Mouse (Mus musculus): ENCODE measurements around the gene Sinhcaf. TPM values are rescaled to one million over a fixed set of nuclear protein-coding genes. Genes with fewer than 3 reads are reported as not detected.

Sinhcaf gene
- polyA plus RNA-seq, 1 experiment, result 7.8 TPM

- H3K27ac ChIP-seq (ENCODE audit: control insufficient read depth, insufficient read depth, low read length), result no peak overlapping the region
- WGBS, result 81% methylated on average over 4 of the region's 4 CpGs
- H3K36me3 ChIP-seq (ENCODE audit: control insufficient read depth, insufficient read depth, low read length), result no peaks in the 10 kb centered on the region
- no peak for DNase-seq
- H3K4me1 ChIP-seq (replicated peaks; ENCODE audit: control insufficient read depth, insufficient read depth, low read length), result no peaks in the 10 kb centered on the region
- no peak overlapping the region for H3K4me3 ChIP-seq (ENCODE audit: control insufficient read depth, insufficient read depth, low read length)
- H3K27me3 ChIP-seq (ENCODE audit: control insufficient read depth, insufficient read depth, low read length), result no peaks in the 10 kb centered on the region
- TF ChIP-seq CTCF (IDR thresholded peaks at IDR 0.05; ENCODE audit: borderline replicate concordance, control insufficient read depth, extremely low read depth, insufficient read depth, low read length, poor library complexity) (no peak), POLR2A (IDR thresholded peaks at IDR 0.05; ENCODE audit: control insufficient read depth, extremely low read depth, insufficient read depth, low read length, poor library complexity) (no peak)
These were observed 39.7 kb upstream of the Sinhcaf start for GRCm38 (mm10) chr6:148986003-148986402.

GRCm38 (mm10) chr6:148980495-148980894 is 34.2 kb upstream of the Sinhcaf start:
- no peak for DNase-seq
- Histone ChIP-seq H3K27ac (ENCODE audit: control insufficient read depth, insufficient read depth, low read length) (no peak overlapping the region), H3K27me3 (ENCODE audit: control insufficient read depth, insufficient read depth, low read length) (no peaks in the 10 kb centered on the region), H3K4me1 (replicated peaks; ENCODE audit: control insufficient read depth, insufficient read depth, low read length) (no peaks in the 10 kb centered on the region), H3K4me3 (ENCODE audit: control insufficient read depth, insufficient read depth, low read length) (no peak overlapping the region), H3K36me3 (ENCODE audit: control insufficient read depth, insufficient read depth, low read length) (no peaks in the 10 kb centered on the region)
- WGBS, result 57% methylated on average over 3 of the region's 3 CpGs
- no peak for TF ChIP-seq CTCF (IDR thresholded peaks at IDR 0.05; ENCODE audit: borderline replicate concordance, control insufficient read depth, extremely low read depth, insufficient read depth, low read length, poor library complexity)
- TF ChIP-seq POLR2A (IDR thresholded peaks at IDR 0.05; ENCODE audit: control insufficient read depth, extremely low read depth, insufficient read depth, low read length, poor library complexity), result no peak

GRCm38 (mm10) chr6:148975096-148975495 is 28.8 kb upstream of the Sinhcaf start:
- no peak for DNase-seq
- no peaks in the 10 kb centered on the region for H3K36me3 ChIP-seq (ENCODE audit: control insufficient read depth, insufficient read depth, low read length)
- TF ChIP-seq POLR2A (IDR thresholded peaks at IDR 0.05; ENCODE audit: control insufficient read depth, extremely low read depth, insufficient read depth, low read length, poor library complexity) (no peak), CTCF (IDR thresholded peaks at IDR 0.05; ENCODE audit: borderline replicate concordance, control insufficient read depth, extremely low read depth, insufficient read depth, low read length, poor library complexity) (no peak)
- no peaks in the 10 kb centered on the region for H3K27me3 ChIP-seq (ENCODE audit: control insufficient read depth, insufficient read depth, low read length)
- WGBS, result 93% methylated on average over 3 of the region's 3 CpGs
- no peaks in the 10 kb centered on the region for H3K4me1 ChIP-seq (replicated peaks; ENCODE audit: control insufficient read depth, insufficient read depth, low read length)
- H3K27ac ChIP-seq (ENCODE audit: control insufficient read depth, insufficient read depth, low read length), result no peak overlapping the region
- H3K4me3 ChIP-seq (ENCODE audit: control insufficient read depth, insufficient read depth, low read length), result no peak overlapping the region

- no peak overlapping the region for H3K27ac ChIP-seq (ENCODE audit: control insufficient read depth, insufficient read depth, low read length)
- WGBS, result 100% methylated on average over 2 of the region's 2 CpGs
- no peaks in the 10 kb centered on the region for H3K4me1 ChIP-seq (replicated peaks; ENCODE audit: control insufficient read depth, insufficient read depth, low read length)
- H3K4me3 ChIP-seq (ENCODE audit: control insufficient read depth, insufficient read depth, low read length), result no peak overlapping the region
- no peaks in the 10 kb centered on the region for H3K27me3 ChIP-seq (ENCODE audit: control insufficient read depth, insufficient read depth, low read length)
- no peak for DNase-seq
- H3K36me3 ChIP-seq (ENCODE audit: control insufficient read depth, insufficient read depth, low read length), result no peaks in the 10 kb centered on the region
- TF ChIP-seq POLR2A (IDR thresholded peaks at IDR 0.05; ENCODE audit: control insufficient read depth, extremely low read depth, insufficient read depth, low read length, poor library complexity), result no peak
- TF ChIP-seq CTCF (IDR thresholded peaks at IDR 0.05; ENCODE audit: borderline replicate concordance, control insufficient read depth, extremely low read depth, insufficient read depth, low read length, poor library complexity), result no peak
These were observed 26.6 kb upstream of the Sinhcaf start for GRCm38 (mm10) chr6:148972891-148973290.

GRCm38 (mm10) chr6:148972059-148972848 is 26.0 kb upstream of the Sinhcaf start:
- Histone ChIP-seq H3K27ac (ENCODE audit: control insufficient read depth, insufficient read depth, low read length) (no peak overlapping the region), H3K36me3 (ENCODE audit: control insufficient read depth, insufficient read depth, low read length) (no peaks in the 10 kb centered on the region), H3K4me1 (replicated peaks; ENCODE audit: control insufficient read depth, insufficient read depth, low read length) (no peaks in the 10 kb centered on the region), H3K27me3 (ENCODE audit: control insufficient read depth, insufficient read depth, low read length) (no peaks in the 10 kb centered on the region), H3K4me3 (ENCODE audit: control insufficient read depth, insufficient read depth, low read length) (no peak overlapping the region)
- no peak for DNase-seq
- 86% methylated on average over 9 of the region's 9 CpGs for WGBS
- TF ChIP-seq POLR2A (IDR thresholded peaks at IDR 0.05; ENCODE audit: control insufficient read depth, extremely low read depth, insufficient read depth, low read length, poor library complexity) (no peak), CTCF (IDR thresholded peaks at IDR 0.05; ENCODE audit: borderline replicate concordance, control insufficient read depth, extremely low read depth, insufficient read depth, low read length, poor library complexity) (no peak)

GRCm38 (mm10) chr6:148971385-148971940 is 25.2 kb upstream of the Sinhcaf start:
- no peak for TF ChIP-seq POLR2A (IDR thresholded peaks at IDR 0.05; ENCODE audit: control insufficient read depth, extremely low read depth, insufficient read depth, low read length, poor library complexity)
- no peak for TF ChIP-seq CTCF (IDR thresholded peaks at IDR 0.05; ENCODE audit: borderline replicate concordance, control insufficient read depth, extremely low read depth, insufficient read depth, low read length, poor library complexity)
- no peak for DNase-seq
- Histone ChIP-seq H3K36me3 (ENCODE audit: control insufficient read depth, insufficient read depth, low read length) (no peaks in the 10 kb centered on the region), H3K27ac (ENCODE audit: control insufficient read depth, insufficient read depth, low read length) (no peak overlapping the region), H3K27me3 (ENCODE audit: control insufficient read depth, insufficient read depth, low read length) (no peaks in the 10 kb centered on the region), H3K4me1 (replicated peaks; ENCODE audit: control insufficient read depth, insufficient read depth, low read length) (no peaks in the 10 kb centered on the region), H3K4me3 (ENCODE audit: control insufficient read depth, insufficient read depth, low read length) (no peak overlapping the region)
- 52% methylated on average over 9 of the region's 9 CpGs for WGBS

Measured in thymus, adult 2 months (tissue).